Mouse (Mus musculus): ENCODE results near the gene Ssxb10.
"Not testable (repeated sequence)": the region's sequence is repeated elsewhere in the genome, so short reads cannot be mapped to it uniquely, and the experiment has no call there.

Ssxb10 gene

GRCm38 (mm10) chrX:8327124-8327523 lies at the start of gene Ssxb10:
Ssxb10 (plus strand) TSS chrX:8327424.
- DNase-seq (ENCODE audit: low spot score in 2 of 2) = no peak

GRCm38 (mm10) chrX:8288621-8289020 lies 38.6 kb upstream of the Ssxb10 start:
- no peak for DNase-seq (ENCODE audit: low spot score in 2 of 2)

- no peak for DNase-seq (ENCODE audit: low spot score in 2 of 2)
Measured at GRCm38 (mm10) chrX:8309302-8309701, 17.9 kb upstream of the Ssxb10 start.

- peak; percentile 1 to 5 for DNase-seq (ENCODE audit: low spot score in 2 of 2)
Measured at GRCm38 (mm10) chrX:8314905-8315304, 12.3 kb upstream of the Ssxb10 start.

- DNase-seq (ENCODE audit: low spot score in 2 of 2) = not testable (repeated sequence)
Measured at GRCm38 (mm10) chrX:8366678-8367077, 39.5 kb downstream of the Ssxb10 start, which contains the start of gene Ssxb9. Ssxb9 (plus strand) TSS chrX:8366978.

All from frontal cortex, postnatal 25 days (tissue).